Mouse (Mus musculus): ENCODE data around the gene Tap1. TPM values are rescaled to one million over a fixed set of nuclear protein-coding genes. Genes with fewer than 3 reads are reported as not detected.

Gene Tap1
- total and polyA plus RNA-seq, 3 experiments = 102 to 184 (median 157) TPM

DNA sequence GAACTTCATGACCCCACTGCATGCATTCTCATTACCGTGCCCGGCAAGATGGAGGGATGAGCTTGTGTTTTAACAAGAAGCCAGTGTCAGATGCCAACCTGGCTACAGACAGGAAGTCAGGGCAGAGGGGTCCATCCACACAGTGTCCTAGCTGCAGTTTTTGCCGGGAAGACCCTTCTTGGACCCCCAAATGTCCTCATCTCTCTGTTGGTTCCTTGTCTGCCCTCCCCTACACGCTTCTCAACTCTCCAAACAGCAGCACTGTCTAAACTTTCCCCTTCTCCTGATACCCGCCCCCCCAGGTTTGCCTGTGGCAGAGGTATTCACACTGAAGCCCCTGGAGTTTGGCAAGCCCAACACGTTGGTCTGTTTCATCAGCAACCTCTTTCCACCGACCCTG lies 49.8 kb upstream of the Tap1 start:
- H3K4me3 ChIP-seq (replicated peaks in 1 of 3; ENCODE audit: low read depth in 2 of 3, low read length in 2 of 3, poor library complexity in 1 of 3) = no peak overlapping the region
- no peak for DNase-seq (ENCODE audit: extremely low read depth)
- H3K9ac ChIP-seq (ENCODE audit: insufficient read depth, low read depth) = no peak overlapping the region
- no peak overlapping the region for H3K4me2 ChIP-seq (ENCODE audit: insufficient read depth, low read depth, poor library complexity, severe bottlenecking)
- H3K9me3 ChIP-seq (replicated peaks; ENCODE audit: low read length) = no peaks in the 10 kb centered on the region
- H3K79me2 ChIP-seq (replicated peaks; ENCODE audit: control insufficient read depth, extremely low read depth, insufficient read depth, poor library complexity, severe bottlenecking) = no peaks in the 10 kb centered on the region
- H3K36me3 ChIP-seq (replicated peaks in 1 of 2; ENCODE audit: control insufficient read depth in 1 of 2, insufficient read depth in 1 of 2, low read length in 1 of 2) = peaks cover 6 to 37% of the 10 kb centered on the region in 2 experiments
- dilution Hi-C loops (cut with MboI; ENCODE audit: extremely low pct_ligation_motif_present, extremely low pct_unique_long_range_greater_than_20kb, low sequenced_read_pairs) (no loop called here), in situ Hi-C loops (cut with MboI; ENCODE audit: low pct_ligation_motif_present, low pct_unique_long_range_greater_than_20kb, low sequenced_read_pairs) (no loop called here)
- peaks cover 2 to 39% of the 10 kb centered on the region in 2 experiments for H3K4me1 ChIP-seq (ENCODE audit: control insufficient read depth in 1 of 2, insufficient read depth in 2 of 2)
- TF ChIP-seq UBTF (IDR thresholded peaks at IDR 0.05; ENCODE audit: low read depth, low read length) (no peak), IRF4 (IDR thresholded peaks at IDR 0.05; ENCODE audit: low read depth, low read length) (no peak), JUN (IDR thresholded peaks at IDR 0.05; ENCODE audit: insufficient read depth, low read depth, low read length) (no peak), ELF1 (IDR thresholded peaks at IDR 0.05; ENCODE audit: low read depth, low read length) (no peak), USF1 (IDR thresholded peaks at IDR 0.05; ENCODE audit: low read depth, low read length) (no peak), MAZ (IDR thresholded peaks at IDR 0.05; ENCODE audit: low read depth, low read length) (no peak), CHD2 (IDR thresholded peaks at IDR 0.05; ENCODE audit: low read length) (no peak), RAD21 (IDR thresholded peaks at IDR 0.05; ENCODE audit: low read depth, low read length) (no peak), POLR2A (IDR thresholded peaks at IDR 0.05; ENCODE audit: low read depth, low read length) (no peak), ETS1 (conservative IDR thresholded peaks at IDR 0.05; ENCODE audit: low read depth, low read length) (no peak), NRF1 (IDR thresholded peaks at IDR 0.05; ENCODE audit: low read depth, low read length) (no peak), E2F4 (IDR thresholded peaks at IDR 0.05; ENCODE audit: insufficient replicate concordance, low read depth, low read length) (no peak)
- no peaks in the 10 kb centered on the region for H3K27me3 ChIP-seq (replicated peaks)
- no peak overlapping the region for H3K27ac ChIP-seq (ENCODE audit: insufficient read depth, low read depth)

DNA sequence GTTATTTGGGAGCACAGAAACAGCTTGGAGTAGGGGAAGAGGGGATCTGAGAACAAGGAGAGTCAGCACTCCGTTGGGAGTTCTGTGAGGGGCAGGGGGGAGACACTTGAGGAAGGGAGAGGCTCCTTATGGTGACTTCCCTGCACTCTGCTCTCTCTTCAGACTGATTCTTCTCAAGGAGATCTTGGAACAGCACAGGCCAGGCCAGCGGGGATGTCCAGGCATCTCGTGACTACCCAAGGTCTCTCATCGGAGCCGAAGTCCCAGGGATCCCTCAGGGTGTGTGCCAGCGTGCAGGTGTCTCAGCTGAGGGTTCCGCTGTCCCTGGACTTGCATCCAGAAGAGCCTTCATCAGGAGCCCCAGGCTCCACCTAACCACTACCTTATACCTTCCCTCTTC lies 48.7 kb upstream of the Tap1 start:
- dilution Hi-C loops (cut with MboI; ENCODE audit: extremely low pct_ligation_motif_present, extremely low pct_unique_long_range_greater_than_20kb, low sequenced_read_pairs) (no loop called here), in situ Hi-C loops (cut with MboI; ENCODE audit: low pct_ligation_motif_present, low pct_unique_long_range_greater_than_20kb, low sequenced_read_pairs) (no loop called here)
- peaks cover 5 to 48% of the 10 kb centered on the region in 2 experiments for H3K4me1 ChIP-seq (ENCODE audit: control insufficient read depth in 1 of 2, insufficient read depth in 2 of 2)
- DNase-seq (ENCODE audit: extremely low read depth) = no peak
- H3K9ac ChIP-seq (ENCODE audit: insufficient read depth, low read depth) = no peak overlapping the region
- H3K27ac ChIP-seq (ENCODE audit: insufficient read depth, low read depth) = no peak overlapping the region
- no peaks in the 10 kb centered on the region for H3K79me2 ChIP-seq (replicated peaks; ENCODE audit: control insufficient read depth, extremely low read depth, insufficient read depth, poor library complexity, severe bottlenecking)
- H3K4me3 ChIP-seq (replicated peaks in 1 of 3; ENCODE audit: low read depth in 2 of 3, low read length in 2 of 3, poor library complexity in 1 of 3) = no peak overlapping the region
- no peaks in the 10 kb centered on the region for H3K9me3 ChIP-seq (replicated peaks; ENCODE audit: low read length)
- TF ChIP-seq MAFK (IDR thresholded peaks at IDR 0.05; ENCODE audit: insufficient replicate concordance, low read length) (no peak), E2F4 (IDR thresholded peaks at IDR 0.05; ENCODE audit: insufficient replicate concordance, low read depth, low read length) (no peak), ZKSCAN1 (IDR thresholded peaks at IDR 0.05; ENCODE audit: borderline replicate concordance, low read depth, low read length) (no peak), RAD21 (IDR thresholded peaks at IDR 0.05; ENCODE audit: low read depth, low read length) (no peak), ELF1 (IDR thresholded peaks at IDR 0.05; ENCODE audit: low read depth, low read length) (no peak), ETS1 (conservative IDR thresholded peaks at IDR 0.05; ENCODE audit: low read depth, low read length) (no peak)
- no peak overlapping the region for H3K4me2 ChIP-seq (ENCODE audit: insufficient read depth, low read depth, poor library complexity, severe bottlenecking)
- no peaks in the 10 kb centered on the region for H3K27me3 ChIP-seq (replicated peaks)
- H3K36me3 ChIP-seq (replicated peaks in 1 of 2; ENCODE audit: control insufficient read depth in 1 of 2, insufficient read depth in 1 of 2, low read length in 1 of 2) = peaks cover 6 to 37% of the 10 kb centered on the region in 2 experiments

All from CH12.LX (cell line).